Mouse (Mus musculus) layer of hippocampus, postnatal 25 days (tissue): Measurements from ENCODE around the gene Crcp. TPM values are rescaled to one million over a fixed set of nuclear protein-coding genes. Genes with fewer than 3 reads are reported as not detected.

Source experiments
- DNase-seq, 2 experiments: peaks; one replicate each; pipeline ENCODE4 v3.0.0; 2022; ENCODE audit warnings: mixed read lengths in 2 of 2, low spot score in 1 of 2; ENCODE audit errors: extremely low spot score in 1 of 2
- total RNA-seq, 2 experiments: library from RNA; stranded (reverse); gene quantifications; 2 replicates each; pipeline ENCODE4 v1.2.3; 2021

Gene Crcp
- total RNA-seq, 2 experiments from 2014 or later: 32.0 to 38.1 TPM

GRCm38 (mm10) chr5:130088612-130089011 lies 59.5 kb downstream of the Crcp start:
- no peak for DNase-seq

GRCm38 (mm10) chr5:130089177-130089576 lies 60.1 kb downstream of the Crcp start:
- no peak for DNase-seq

GRCm38 (mm10) chr5:130089626-130090393 lies 60.7 kb downstream of the Crcp start:
- no peak for DNase-seq

GRCm38 (mm10) chr5:130096754-130097153 lies 67.7 kb downstream of the Crcp start:
- DNase-seq: no peak

GRCm38 (mm10) chr5:130097837-130098236 lies 68.7 kb downstream of the Crcp start:
- no peak for DNase-seq

- no peak for DNase-seq
These were observed 72.6 kb downstream of the Crcp start for GRCm38 (mm10) chr5:130101724-130102123.

GRCm38 (mm10) chr5:130109348-130109747 lies 80.3 kb downstream of the Crcp start:
- DNase-seq: no peak

Other genes starting within 250 kb of the Crcp start
- 10 to 100 TPM; 26.8 to 32.5 TPM for gene Psph, start 241.8 kb upstream of the Crcp start, total RNA-seq
- 10 to 100 TPM; 19.8 to 21.2 TPM for gene Sumf2, start 182.3 kb upstream of the Crcp start, total RNA-seq
- 100 to 1,000 TPM; 407 to 478 TPM for gene Chchd2, start 141.8 kb upstream of the Crcp start, total RNA-seq
- gene Zbed5, start 133.6 kb upstream of the Crcp start, total RNA-seq: 1 to 10 TPM; 4.9 to 6.0 TPM
- gene Phkg1, start 130.7 kb upstream of the Crcp start, total RNA-seq: 10 to 100 TPM; 19.3 to 25.6 TPM
- gene Nupr1l, start 120.8 kb upstream of the Crcp start, total RNA-seq: 1 to 10 TPM; 1.7 to 3.5 TPM
- 10 to 100 TPM; 40.5 to 45.8 TPM for gene Vkorc1l1, start 87.3 kb upstream of the Crcp start, total RNA-seq
- gene Gusb, start 26.2 kb upstream of the Crcp start, total RNA-seq: 10 to 100 TPM; 10.4 to 12.6 TPM
- 10 to 100 TPM; 15.8 to 21.8 TPM for gene Asl, start within 50 bp of the Crcp start, total RNA-seq
- gene Tpst1, start 44.0 kb downstream of the Crcp start, total RNA-seq: 10 to 100 TPM; 46.4 to 48.2 TPM
- gene Kctd7, start 115.6 kb downstream of the Crcp start, total RNA-seq: 10 to 100 TPM; 12.9 to 13.1 TPM
- gene Rabgef1, start 142.5 kb downstream of the Crcp start, total RNA-seq: 10 to 100 TPM; 45.3 to 48.0 TPM
- 10 to 100 TPM; 35.2 to 43.5 TPM for gene Tmem248, start 187.8 kb downstream of the Crcp start, total RNA-seq
- gene Sbds, start 226.2 kb downstream of the Crcp start, total RNA-seq: 10 to 100 TPM; 68.9 to 81.5 TPM
- 10 to 100 TPM; 14.4 to 18.6 TPM for gene Tyw1, start 226.3 kb downstream of the Crcp start, total RNA-seq